Mouse (Mus musculus): ENCODE measurements at regions not wholly inside any gene's neighbourhood (a gene's known extent, or its start where the extent isn't known, plus 50 kb on each side); places are given as distances from the start of the nearest gene placed in this dataset.

GRCm38 (mm10) chr14:64597218-64597617, 493.1 kb downstream of the Prss52 start:
- TF ChIP-seq CTCF (IDR thresholded peaks at IDR 0.05; ENCODE audit: borderline replicate concordance, insufficient read depth, low read length) (no peak), POLR2A (IDR thresholded peaks at IDR 0.05; ENCODE audit: low read depth, low read length) (no peak)

Measured in embryonic fibroblast, embryonic 13.5 days (primary cell).